Mouse (Mus musculus) myocyte (in vitro differentiated cells): ENCODE data around the gene Atp8a1.

Experiments used
- CEBPB ChIP-seq: IDR thresholded peaks from 2 replicates; pipeline ENCODE4 v1.6.1; 2011; ENCODE audit warnings: mild to moderate bottlenecking, moderate library complexity; ENCODE audit not compliant: poor library complexity, insufficient read depth, severe bottlenecking
- POLR2A ChIP-seq: IDR thresholded peaks from one replicate; pipeline ENCODE4 v1.6.1; 2011; ENCODE audit warnings: low read depth, mild to moderate bottlenecking, control low read depth, moderate library complexity; ENCODE audit not compliant: insufficient read length
- POLR2AphosphoS2 ChIP-seq: IDR thresholded peaks from one replicate; pipeline ENCODE4 v1.6.1; 2011; ENCODE audit warnings: low read depth, control low read depth; ENCODE audit not compliant: insufficient read length
- TCF12 ChIP-seq: IDR thresholded peaks from one replicate; pipeline ENCODE4 v1.6.1; 2011; ENCODE audit warnings: mild to moderate bottlenecking, control low read depth; ENCODE audit not compliant: poor library complexity, insufficient read depth, severe bottlenecking

DNA sequence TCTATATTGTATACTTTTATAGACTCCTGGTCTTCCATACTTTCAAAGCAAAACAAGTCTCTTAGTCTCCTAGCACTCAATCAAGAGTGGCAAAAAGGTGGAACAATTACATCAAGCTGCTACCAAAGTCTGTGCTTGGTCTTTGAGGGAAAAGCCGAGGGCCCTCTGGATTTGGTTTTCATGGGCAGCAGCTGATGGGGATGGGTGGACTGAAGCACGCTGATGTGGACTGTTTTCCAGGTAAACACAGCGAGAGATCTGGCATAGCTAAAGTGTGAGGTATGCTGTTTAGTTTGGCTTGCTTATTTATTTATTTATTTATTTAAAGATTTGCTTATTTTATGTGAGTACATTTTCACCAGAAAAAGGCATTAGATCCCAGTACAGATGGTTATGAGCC, 193.7 kb downstream of the Atp8a1 start:
- TF ChIP-seq POLR2A (no peak), CEBPB (no peak), TCF12 (no peak), POLR2AphosphoS2 (no peak)
